Mouse (Mus musculus) heart, embryonic 15.5 days (tissue): ENCODE data around the gene Epb41l4b. TPM values are rescaled to one million over a fixed set of nuclear protein-coding genes. Genes with fewer than 3 reads are reported as not detected.

ENCODE experiments used
- ATAC-seq: fragments of 200-750 bp; cut with Nextera tagmentation; replicated peaks from 2 replicates; pipeline ENCODE4 v1.8.0; 2017; ENCODE audit warnings: low read depth, moderate TSS enrichment; ENCODE audit not compliant: insufficient number of reproducible peaks, insufficient read depth, low FRiP score
- H3K27ac ChIP-seq: fragments of 300-500 bp; sonication (generic); 2 replicates; pipeline ENCODE4 v1.5.1; 2015; ENCODE audit warnings: mild to moderate bottlenecking, inconsistent platforms
- H3K27me3 ChIP-seq: fragments of 300-500 bp; sonication (generic); 2 replicates; pipeline ENCODE4 v1.6.1; 2015; ENCODE audit warnings: inconsistent platforms
- H3K36me3 ChIP-seq: fragments of 300-500 bp; sonication (generic); 2 replicates; pipeline ENCODE4 v1.6.1; 2015; ENCODE audit warnings: mild to moderate bottlenecking, inconsistent platforms
- H3K4me1 ChIP-seq: fragments of 300-500 bp; sonication (generic); replicated peaks from 2 replicates; pipeline ENCODE4 v1.6.1; 2015; ENCODE audit warnings: inconsistent platforms
- H3K4me2 ChIP-seq: fragments of 300-500 bp; sonication (generic); 2 replicates; pipeline ENCODE4 v1.6.1; 2015; ENCODE audit warnings: inconsistent platforms, mild to moderate bottlenecking, moderate library complexity
- H3K4me3 ChIP-seq: fragments of 300-500 bp; sonication (generic); 2 replicates; pipeline ENCODE4 v1.5.1; 2015; ENCODE audit warnings: mild to moderate bottlenecking, inconsistent platforms
- H3K9ac ChIP-seq: fragments of 300-500 bp; sonication (generic); 2 replicates; pipeline ENCODE4 v1.6.1; 2015; ENCODE audit warnings: mild to moderate bottlenecking, inconsistent platforms
- H3K9me3 ChIP-seq: fragments of 300-500 bp; sonication (generic); replicated peaks from 2 replicates; pipeline ENCODE4 v1.6.1; 2016; ENCODE audit warnings: inconsistent platforms
- WGBS: fragments of 180-500 bp; shearing (Covaris S2); methylation state at CpG from one replicate; pipeline ENCODE4 v1.1.7; 2015; ENCODE audit warnings: mixed read lengths; 5-methylcytosine and 5-hydroxymethylcytosine counted together
- polyA plus RNA-seq: library from polyadenylated mRNA; unstranded; fragments of >200 nt; fragmentation: Nextera tagmentation; extraction: Ambion mirVana; gene quantifications from 2 replicates; pipeline ENCODE4 v1.2.1, GENCODE M21; 2015

Gene Epb41l4b
- 0.31 and 1.1 TPM in 2 replicates for polyA plus RNA-seq

GRCm38 (mm10) chr4:57143026-57143937 is at the start of gene Epb41l4b:
Gene Epb41l4b (minus strand): TSS chr4:57143437.
- Histone ChIP-seq H3K4me3 (peak within 1 kb of the TSS; percentile 70), H3K36me3 (no peaks in the 10 kb centered on the region), H3K9ac (peak within 1 kb of the TSS; percentile 64), H3K27ac (no peak within 1 kb of the TSS), H3K4me1 (peaks cover 21% of the 10 kb centered on the region), H3K9me3 (no peaks in the 10 kb centered on the region), H3K4me2 (peak within 1 kb of the TSS; percentile 99), H3K27me3 (peaks cover 57% of the 10 kb centered on the region)
- 0% methylated on average over 58 of the region's 142 CpGs for WGBS
- ATAC-seq: peak; percentile 83

- no peak overlapping the region for H3K4me3 ChIP-seq
- WGBS: 41% methylated on average over 9 of the region's 9 CpGs
- no peak for ATAC-seq
- H3K9ac ChIP-seq: no peak overlapping the region
- no peaks in the 10 kb centered on the region for H3K27me3 ChIP-seq
- H3K36me3 ChIP-seq: no peaks in the 10 kb centered on the region
- H3K9me3 ChIP-seq: no peaks in the 10 kb centered on the region
- peak overlapping the region; percentile 55 for H3K27ac ChIP-seq
- no peak overlapping the region for H3K4me2 ChIP-seq
- H3K4me1 ChIP-seq: peaks cover 14% of the 10 kb centered on the region
Observed at GRCm38 (mm10) chr4:57191543-57192283, 48.5 kb upstream of the Epb41l4b start.

- Histone ChIP-seq H3K9ac (no peak overlapping the region), H3K9me3 (no peaks in the 10 kb centered on the region)
- 86% methylated on average over 2 of the region's 2 CpGs for WGBS
Observed at GRCm38 (mm10) chr4:57189881-57190280, 46.6 kb upstream of the Epb41l4b start.

GRCm38 (mm10) chr4:57186035-57186434 is 42.8 kb upstream of the Epb41l4b start:
- H3K9ac ChIP-seq: no peak overlapping the region
- no peaks in the 10 kb centered on the region for H3K36me3 ChIP-seq
- peaks cover 1% of the 10 kb centered on the region; the same call in 1 of the 2 replicates for H3K4me1 ChIP-seq
- WGBS: 32% methylated on average over 6 of the region's 6 CpGs
- no peak overlapping the region for H3K4me3 ChIP-seq
- H3K4me2 ChIP-seq: no peak overlapping the region
- ATAC-seq: no peak
- no peak overlapping the region for H3K27ac ChIP-seq
- no peaks in the 10 kb centered on the region for H3K9me3 ChIP-seq
- H3K27me3 ChIP-seq: no peaks in the 10 kb centered on the region

More at GRCm38 (mm10) chr4:57189881-57190280, 46.6 kb upstream of the Epb41l4b start:
- ATAC-seq: no peak
- Histone ChIP-seq H3K4me3 (no peak overlapping the region), H3K27ac (no peak overlapping the region), H3K4me2 (no peak overlapping the region), H3K27me3 (no peaks in the 10 kb centered on the region), H3K36me3 (no peaks in the 10 kb centered on the region), H3K4me1 (peaks cover 14% of the 10 kb centered on the region)

GRCm38 (mm10) chr4:57185462-57185861 is 42.2 kb upstream of the Epb41l4b start:
- Histone ChIP-seq H3K9me3 (no peaks in the 10 kb centered on the region), H3K4me2 (no peak overlapping the region), H3K9ac (no peak overlapping the region), H3K4me3 (no peak overlapping the region), H3K27me3 (no peaks in the 10 kb centered on the region), H3K4me1 (no peaks in the 10 kb centered on the region), H3K36me3 (no peaks in the 10 kb centered on the region), H3K27ac (no peak overlapping the region)
- WGBS: 85% methylated on average over 8 of the region's 8 CpGs
- no peak for ATAC-seq

- H3K4me3 ChIP-seq: no peak overlapping the region
- H3K9me3 ChIP-seq: no peaks in the 10 kb centered on the region
- no peaks in the 10 kb centered on the region for H3K36me3 ChIP-seq
- no peaks in the 10 kb centered on the region for H3K4me1 ChIP-seq
- no peak overlapping the region for H3K27ac ChIP-seq
- no peak overlapping the region for H3K4me2 ChIP-seq
- WGBS: 58% methylated on average over 4 of the region's 4 CpGs
- H3K27me3 ChIP-seq: no peaks in the 10 kb centered on the region
- H3K9ac ChIP-seq: no peak overlapping the region
- no peak for ATAC-seq
Observed at GRCm38 (mm10) chr4:57183493-57183892, 40.3 kb upstream of the Epb41l4b start.

- H3K9me3 ChIP-seq: no peaks in the 10 kb centered on the region
- no peak overlapping the region for H3K4me2 ChIP-seq
- WGBS: 52% methylated on average over 1 of the region's 1 CpGs
- H3K36me3 ChIP-seq: no peaks in the 10 kb centered on the region
- ATAC-seq: no peak
- H3K27ac ChIP-seq: no peak overlapping the region
- no peaks in the 10 kb centered on the region for H3K27me3 ChIP-seq
- no peak overlapping the region for H3K4me3 ChIP-seq
- no peak overlapping the region for H3K9ac ChIP-seq
- H3K4me1 ChIP-seq: no peaks in the 10 kb centered on the region
Observed at GRCm38 (mm10) chr4:57181538-57181937, 38.3 kb upstream of the Epb41l4b start.

- no peaks in the 10 kb centered on the region for H3K27me3 ChIP-seq
- no peak overlapping the region for H3K9ac ChIP-seq
- no peaks in the 10 kb centered on the region for H3K36me3 ChIP-seq
- no peak for ATAC-seq
- H3K4me2 ChIP-seq: no peak overlapping the region
- H3K27ac ChIP-seq: no peak overlapping the region
- 79% methylated on average over 4 of the region's 4 CpGs for WGBS
- no peaks in the 10 kb centered on the region for H3K9me3 ChIP-seq
- no peak overlapping the region for H3K4me3 ChIP-seq
- H3K4me1 ChIP-seq: peaks cover 4% of the 10 kb centered on the region
Observed at GRCm38 (mm10) chr4:57178881-57179280, 35.6 kb upstream of the Epb41l4b start.

GRCm38 (mm10) chr4:57175329-57175728 is 32.1 kb upstream of the Epb41l4b start:
- H3K4me3 ChIP-seq: no peak overlapping the region
- no peak overlapping the region for H3K9ac ChIP-seq
- no peaks in the 10 kb centered on the region for H3K9me3 ChIP-seq
- H3K4me2 ChIP-seq: no peak overlapping the region
- H3K4me1 ChIP-seq: peaks cover 13% of the 10 kb centered on the region
- no peaks in the 10 kb centered on the region for H3K27me3 ChIP-seq
- 52% methylated on average over 10 of the region's 10 CpGs for WGBS
- H3K27ac ChIP-seq: no peak overlapping the region
- ATAC-seq: 0 out of 2 replicates have a peak, but pooled peaks have one; percentile 11
- H3K36me3 ChIP-seq: no peaks in the 10 kb centered on the region

- H3K9ac ChIP-seq: no peak overlapping the region
- H3K9me3 ChIP-seq: no peaks in the 10 kb centered on the region
- H3K27ac ChIP-seq: no peak overlapping the region
- H3K4me2 ChIP-seq: no peak overlapping the region
- no peak overlapping the region for H3K4me3 ChIP-seq
- H3K27me3 ChIP-seq: no peaks in the 10 kb centered on the region
- H3K36me3 ChIP-seq: no peaks in the 10 kb centered on the region
- no peak; the same call in 1 of the 2 replicates for ATAC-seq
- WGBS: 43% methylated on average over 8 of the region's 8 CpGs
- H3K4me1 ChIP-seq: peaks cover 15% of the 10 kb centered on the region
Observed at GRCm38 (mm10) chr4:57172861-57173260, 29.6 kb upstream of the Epb41l4b start.

GRCm38 (mm10) chr4:57171817-57172216 is 28.6 kb upstream of the Epb41l4b start:
- Histone ChIP-seq H3K4me3 (no peak overlapping the region), H3K4me1 (peaks cover 15% of the 10 kb centered on the region), H3K27me3 (no peaks in the 10 kb centered on the region), H3K4me2 (no peak overlapping the region), H3K36me3 (no peaks in the 10 kb centered on the region), H3K27ac (peak overlapping the region; percentile 61), H3K9me3 (no peaks in the 10 kb centered on the region), H3K9ac (no peak overlapping the region)
- ATAC-seq: no peak; the same call in 1 of the 2 replicates
- 32% methylated on average over 5 of the region's 5 CpGs for WGBS
